Mouse (Mus musculus) layer of hippocampus, postnatal 25 days (tissue): ENCODE results near the gene Mtr. TPM values are rescaled to one million over a fixed set of nuclear protein-coding genes. Genes with fewer than 3 reads are reported as not detected.

Source experiments
- DNase-seq, 2 experiments: peaks; one replicate each; pipeline ENCODE4 v3.0.0; 2022; ENCODE audit warnings: mixed read lengths in 2 of 2, low spot score in 1 of 2; ENCODE audit errors: extremely low spot score in 1 of 2
- total RNA-seq, 2 experiments: library from RNA; stranded (reverse); gene quantifications; 2 replicates each; pipeline ENCODE4 v1.2.3; 2021

Mtr gene
- 10 to 100 TPM; 16.7 to 17.3 TPM for total RNA-seq

DNA sequence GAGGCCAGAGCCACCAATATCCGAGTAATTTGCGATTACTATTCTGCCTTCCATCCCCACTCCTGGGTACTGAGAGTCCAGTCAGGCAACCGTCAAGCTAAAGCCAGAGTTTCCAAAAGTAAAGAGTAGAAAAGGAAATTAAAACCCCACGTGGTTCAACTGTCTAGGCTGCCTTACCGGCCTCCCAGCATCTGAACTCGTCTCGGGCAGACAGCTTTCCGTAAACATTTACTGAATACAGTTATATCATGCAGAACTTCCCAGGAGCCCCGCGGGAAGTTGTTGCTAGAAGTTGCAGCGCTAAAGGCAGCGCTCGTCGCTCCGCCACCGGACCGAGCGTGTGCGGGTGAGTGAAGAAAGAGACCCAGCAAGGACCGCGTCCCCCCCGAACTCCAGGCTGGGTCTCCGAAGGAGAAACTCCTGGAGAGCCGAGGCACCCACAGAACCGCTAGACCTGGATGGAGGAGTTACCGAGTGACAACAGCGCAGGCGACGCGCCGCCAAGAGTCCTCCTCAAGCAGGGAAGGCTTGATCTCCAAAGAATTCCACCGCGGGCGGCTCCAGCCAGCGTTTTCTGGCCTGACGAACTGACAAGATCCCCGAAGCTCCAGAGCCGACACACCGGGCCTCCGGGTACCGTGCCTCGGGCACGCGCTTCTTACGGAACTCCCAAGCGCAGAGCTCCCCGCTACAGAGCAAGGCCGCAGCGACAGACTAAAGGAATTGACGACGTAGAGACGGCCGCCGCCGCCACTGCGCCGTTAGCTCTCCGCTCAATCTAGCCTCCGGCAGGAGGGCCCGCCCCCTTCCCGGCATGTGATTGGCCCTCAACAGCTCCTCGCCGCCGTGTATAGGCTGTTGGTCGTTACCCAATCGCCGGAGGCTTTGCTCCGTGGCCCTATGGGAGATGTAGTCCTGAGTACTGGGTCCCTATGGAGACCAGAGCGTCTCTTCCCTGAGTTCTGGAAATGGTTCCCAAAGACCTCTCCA, at the start of gene Mtr:
Mtr (minus strand) TSS at position 723 of the 990 bp plus-strand sequence.
- peak; percentile 81 to 82 for DNase-seq

DNA sequence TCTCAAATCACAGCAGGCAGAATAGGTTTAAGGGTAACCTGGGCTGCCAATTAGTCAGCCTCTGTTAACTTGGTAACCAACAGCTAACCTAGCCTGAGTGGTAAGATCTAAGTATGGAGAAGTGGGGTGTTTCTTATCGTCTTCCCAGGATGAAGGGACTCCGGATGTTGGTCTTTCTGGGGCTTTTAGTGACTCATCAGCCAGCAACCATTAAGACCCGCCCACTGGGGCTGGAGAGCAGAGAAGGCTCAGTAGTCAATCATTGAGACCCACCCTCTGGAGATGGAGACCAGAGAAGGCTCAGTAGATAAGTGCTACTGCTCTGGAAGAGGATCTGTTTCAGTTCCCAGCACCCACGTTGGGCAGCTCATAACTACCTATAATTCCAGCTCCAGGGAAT, 49.4 kb upstream of the Mtr start:
- DNase-seq: no peak

DNA sequence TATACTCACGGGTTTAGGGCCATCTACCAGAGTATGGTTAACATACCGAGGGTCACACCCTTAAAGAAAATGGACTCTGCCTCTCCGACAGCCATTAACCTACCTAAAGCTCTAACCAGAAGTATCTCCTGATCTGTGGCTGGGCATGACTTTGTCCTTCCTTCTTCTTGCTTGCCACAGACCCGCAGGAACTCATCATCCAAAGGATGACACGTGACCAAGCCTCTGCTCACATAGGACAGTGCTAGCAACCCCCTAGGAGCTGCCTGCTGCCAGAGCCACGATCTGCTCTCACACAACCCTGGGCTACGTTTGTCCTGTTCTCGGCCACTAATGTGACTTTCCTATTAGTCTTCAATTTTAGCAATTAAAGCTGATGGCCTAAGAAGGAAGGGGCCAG, 47.6 kb upstream of the Mtr start:
- no peak for DNase-seq

DNA sequence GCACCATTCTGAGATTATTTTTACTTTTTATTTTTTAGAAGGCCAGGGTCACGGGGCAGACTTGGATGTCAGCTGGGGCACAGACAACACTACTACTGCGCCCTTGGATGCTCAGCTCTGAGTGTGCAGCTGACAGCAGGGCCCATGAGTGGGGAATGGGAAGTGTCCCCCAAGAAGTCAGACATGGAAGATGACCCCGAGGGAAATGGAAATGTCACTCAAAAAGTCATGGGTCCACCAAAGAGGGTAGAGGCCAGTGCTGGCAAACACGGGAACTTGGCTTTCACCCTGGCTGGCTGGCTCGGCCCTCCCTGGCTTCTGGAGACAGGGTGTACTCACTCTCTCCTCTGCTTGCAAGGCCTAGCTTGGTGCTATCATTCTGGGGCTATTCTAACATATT, 47.1 kb upstream of the Mtr start:
- no peak for DNase-seq

DNA sequence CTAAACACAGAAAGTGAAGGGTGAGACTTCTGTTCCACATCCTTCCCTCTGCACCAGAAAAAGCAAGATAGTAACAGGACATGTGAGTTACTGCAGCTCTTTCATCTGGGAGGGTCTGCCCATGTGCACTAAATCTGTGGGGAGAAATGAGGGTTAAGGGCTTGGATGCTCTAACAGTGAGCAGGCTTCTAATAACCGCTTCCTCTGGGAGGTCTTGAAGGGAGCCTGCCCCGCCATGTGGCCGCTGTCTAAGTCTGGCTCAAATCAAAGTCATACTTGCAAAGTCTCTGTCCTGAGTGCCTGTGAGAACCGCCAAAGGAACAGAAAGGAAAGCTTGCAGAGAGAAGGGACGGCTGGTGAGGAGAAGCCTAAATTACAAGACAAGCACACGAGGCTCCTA, 39.9 kb upstream of the Mtr start:
- no peak for DNase-seq

DNA sequence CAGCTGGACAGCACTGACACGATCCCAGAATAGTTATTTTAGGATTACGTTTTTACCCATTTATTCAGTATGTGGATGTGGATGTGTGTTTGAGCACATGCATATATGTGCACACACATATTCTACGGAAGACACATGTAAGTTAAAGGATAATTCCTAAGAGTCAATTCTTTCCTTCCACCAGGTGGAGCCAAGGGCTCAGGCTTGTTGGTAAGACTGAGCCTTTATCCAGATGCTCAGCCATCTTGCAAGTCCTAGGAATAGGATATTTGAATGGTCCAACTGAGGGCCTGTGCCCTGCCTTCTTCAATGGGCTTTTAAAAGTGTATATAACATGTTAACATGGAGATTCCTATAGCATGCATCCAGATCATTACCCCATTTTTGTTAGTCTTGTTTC, 38.8 kb upstream of the Mtr start:
- peak in 1 of 2 experiments; percentile 31 for DNase-seq

DNA sequence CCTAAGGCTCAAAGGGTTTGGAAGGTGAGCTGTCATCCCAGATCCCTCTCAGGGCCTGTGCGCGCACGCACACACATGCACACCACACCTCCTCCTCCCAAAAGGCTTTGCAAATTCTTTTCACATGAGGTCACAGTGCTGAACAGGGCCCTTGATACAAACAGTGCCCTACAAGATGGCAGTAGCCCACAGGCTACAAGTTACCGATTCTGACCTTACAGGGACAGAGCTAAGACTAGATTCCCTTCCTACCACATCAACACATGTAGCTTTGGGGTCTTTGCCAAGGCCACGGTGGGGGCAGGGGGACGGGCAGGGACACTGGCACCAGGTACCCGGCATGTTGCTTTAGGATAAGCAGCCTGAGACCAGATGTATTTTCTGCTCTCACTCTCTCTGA, 35.9 kb upstream of the Mtr start:
- no peak for DNase-seq

DNA sequence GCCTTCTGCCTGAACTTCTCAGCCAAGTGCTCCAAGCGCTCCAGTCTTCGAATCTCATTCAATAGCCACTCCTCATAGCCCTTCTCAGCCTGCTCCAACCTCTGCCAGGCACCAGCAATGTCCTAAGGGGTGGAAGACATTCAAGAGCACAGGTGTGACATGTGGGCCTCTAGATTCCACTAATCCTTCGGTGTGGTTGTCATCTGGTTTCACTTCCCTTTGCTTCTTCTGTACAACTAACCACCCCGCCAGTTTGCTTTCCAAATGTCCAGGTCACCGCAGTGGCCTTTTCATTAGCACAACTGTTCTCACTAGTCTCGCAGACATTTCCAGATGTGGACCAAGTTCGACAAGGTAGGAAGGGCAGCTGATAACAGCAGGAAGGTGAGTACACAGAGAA, 32.8 kb upstream of the Mtr start:
- DNase-seq: no peak

DNA sequence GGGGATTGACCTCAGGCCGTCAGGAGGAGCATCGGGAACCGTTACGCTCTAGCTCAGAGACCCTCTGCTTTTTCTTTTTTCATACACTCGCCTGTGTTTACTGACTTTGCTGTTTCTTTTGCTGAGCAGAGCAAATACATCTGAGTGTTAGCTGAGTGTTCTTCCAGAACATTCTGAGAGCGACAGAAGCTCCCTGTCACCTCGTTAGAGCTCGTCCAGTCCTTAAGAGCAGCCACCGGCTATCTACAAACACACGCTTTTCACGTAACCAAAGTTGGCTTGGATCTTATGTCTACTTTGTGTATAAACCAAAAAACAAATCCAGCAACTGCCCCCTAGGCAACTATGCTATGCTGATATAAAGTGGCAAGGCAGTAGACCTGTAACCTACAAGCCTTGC, 26.6 kb upstream of the Mtr start:
- no peak for DNase-seq

DNA sequence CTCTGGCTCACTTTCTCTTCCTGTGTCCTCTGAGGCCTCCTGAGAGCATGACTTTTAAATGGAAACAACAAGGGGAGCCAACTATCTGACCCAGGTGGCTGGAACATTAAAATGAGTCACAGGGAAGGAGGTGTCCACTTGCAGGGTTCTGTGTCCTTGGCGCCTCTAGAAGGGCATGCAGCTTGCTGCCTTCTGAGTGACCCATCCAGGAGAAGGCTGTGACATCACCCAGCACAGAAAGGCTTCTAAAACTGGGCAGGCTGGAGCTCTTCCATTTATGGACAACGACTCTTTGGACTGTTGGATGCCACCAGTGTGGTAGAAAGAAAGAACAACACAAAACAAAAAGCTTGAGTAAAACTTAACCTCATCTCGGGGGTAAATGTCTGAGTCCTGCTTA, 25.9 kb upstream of the Mtr start:
- no peak for DNase-seq

DNA sequence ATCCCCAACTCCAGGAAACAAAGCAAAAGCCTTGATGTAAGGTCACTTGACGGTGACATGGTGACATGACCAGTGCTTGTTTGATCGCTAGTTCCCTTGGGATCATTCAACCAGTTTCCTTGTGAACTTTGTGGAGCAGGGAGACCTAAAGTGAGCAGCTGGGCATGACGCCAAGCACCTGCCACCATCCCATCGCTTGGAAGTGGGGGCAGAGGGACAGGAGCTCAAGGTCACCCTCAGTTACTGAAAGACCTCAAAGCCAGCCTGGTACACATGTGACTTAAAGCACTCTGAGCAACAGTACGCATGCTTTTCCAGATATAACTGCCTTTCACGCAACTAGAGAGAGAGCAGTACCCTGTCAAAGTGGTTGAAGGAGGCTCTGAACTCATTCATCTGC, 16.8 kb upstream of the Mtr start:
- no peak for DNase-seq

DNA sequence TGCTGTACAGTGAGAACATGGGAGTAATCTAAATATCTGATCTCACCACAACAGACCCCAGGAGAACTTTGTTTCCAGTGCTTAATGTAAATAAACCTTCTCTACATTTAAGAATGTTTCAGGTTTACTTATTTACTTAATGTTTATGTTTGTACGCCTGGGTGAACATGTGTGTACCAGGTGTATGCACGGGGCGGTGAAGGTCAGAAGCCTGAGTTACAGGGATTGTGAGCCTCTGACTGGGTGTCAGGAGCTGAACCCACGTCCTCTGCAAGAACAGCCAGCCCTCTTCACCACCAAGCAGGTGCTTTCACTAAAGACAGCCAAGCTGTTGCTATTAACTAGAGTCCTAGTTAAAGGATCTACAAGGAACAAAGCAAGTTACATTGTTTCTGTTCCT, 16.3 kb upstream of the Mtr start:
- DNase-seq: no peak

DNA sequence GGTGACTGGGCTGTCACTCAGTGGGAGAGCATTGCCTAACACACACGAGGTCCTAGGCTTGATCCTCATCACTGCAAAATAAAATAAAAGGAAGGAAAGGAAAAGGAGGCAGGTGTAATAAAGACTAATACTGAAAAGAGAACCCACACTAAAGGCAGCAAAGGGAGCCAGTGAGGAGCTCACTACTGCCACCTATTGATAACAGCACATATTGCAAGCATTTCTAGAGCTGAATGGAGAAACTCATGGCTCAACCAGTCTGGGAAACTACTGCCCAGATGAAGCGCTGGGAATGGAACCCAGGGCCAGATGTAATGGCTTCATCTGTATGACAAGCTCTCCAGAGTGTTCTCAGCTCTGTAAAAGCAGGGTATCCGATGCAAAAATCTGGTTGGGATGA, 15.0 kb upstream of the Mtr start:
- no peak for DNase-seq

DNA sequence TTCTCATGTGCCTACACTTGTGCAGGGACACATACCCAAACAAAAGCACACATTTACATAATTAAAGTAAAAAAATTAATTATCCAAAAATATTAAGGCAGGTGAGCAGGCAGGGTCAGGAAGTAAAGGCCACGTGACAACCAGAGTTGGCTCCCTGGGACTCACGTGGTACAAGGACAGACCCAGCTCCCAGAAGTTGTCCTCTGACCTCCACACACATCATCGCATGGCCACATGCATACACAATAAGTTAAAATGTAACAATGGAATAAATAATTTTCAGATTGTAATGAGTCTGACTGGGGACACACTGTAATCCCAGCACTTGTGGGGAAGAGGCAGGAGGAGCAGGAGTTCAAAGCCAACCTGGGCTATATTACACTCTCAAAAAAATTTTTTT, 10.1 kb upstream of the Mtr start:
- DNase-seq: no peak

DNA sequence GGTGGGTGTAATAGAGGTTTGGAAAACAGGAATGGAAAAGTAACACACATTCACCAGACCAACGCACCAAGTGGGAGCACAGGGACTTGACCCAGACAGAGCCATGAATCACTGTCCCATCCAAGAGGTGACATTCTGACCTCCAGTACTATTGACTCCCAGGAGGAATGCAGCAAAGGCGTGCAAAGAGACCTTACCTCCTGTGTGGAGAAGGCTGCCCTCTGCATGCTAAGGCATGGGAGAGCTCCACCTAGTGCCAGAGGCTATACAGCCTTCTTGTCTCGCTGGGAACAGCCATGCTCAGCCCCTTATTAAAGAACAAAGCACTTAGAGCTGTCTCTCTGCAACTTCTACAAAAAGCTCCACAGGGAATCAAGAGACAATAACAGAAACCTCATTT, 9.2 kb upstream of the Mtr start:
- DNase-seq: no peak

DNA sequence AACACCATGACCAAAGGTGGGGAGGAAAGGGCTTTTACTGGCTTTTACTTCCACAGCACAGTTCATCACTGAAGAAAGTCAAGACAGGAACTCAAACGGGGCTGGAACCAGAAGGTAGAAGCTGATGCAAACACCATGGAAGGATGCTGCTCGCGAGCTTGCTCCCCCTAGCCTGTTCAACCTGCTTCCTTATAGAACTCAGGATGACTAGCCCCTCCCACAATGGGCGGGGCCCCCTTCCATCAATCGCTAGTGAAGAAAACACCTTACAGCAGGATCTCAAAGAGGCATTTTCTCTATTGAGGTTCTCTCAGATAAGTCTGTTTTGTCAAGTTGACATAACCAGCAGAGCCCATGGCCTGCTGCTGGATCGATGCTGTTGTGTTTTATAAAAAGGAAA, 6.1 kb upstream of the Mtr start:
- DNase-seq: no peak

DNA sequence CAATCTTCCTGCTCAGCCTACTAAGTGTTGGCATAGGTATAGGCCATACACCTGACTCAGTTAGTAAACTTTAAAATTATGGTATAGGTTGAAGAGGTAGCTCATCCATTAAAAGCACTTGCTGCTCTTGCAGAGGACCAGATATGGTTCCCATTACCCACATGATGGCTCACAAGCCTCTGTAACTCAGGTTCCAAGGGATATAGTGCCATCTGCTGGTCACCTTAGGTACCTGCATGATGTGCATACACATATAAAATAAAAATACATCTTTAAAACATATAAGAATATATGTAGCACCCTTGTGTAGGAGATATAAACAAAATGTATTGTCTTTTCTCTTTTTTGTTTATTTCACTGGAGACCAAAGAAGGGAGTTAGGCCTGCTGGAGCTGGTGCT, 3.6 kb upstream of the Mtr start:
- no peak for DNase-seq

DNA sequence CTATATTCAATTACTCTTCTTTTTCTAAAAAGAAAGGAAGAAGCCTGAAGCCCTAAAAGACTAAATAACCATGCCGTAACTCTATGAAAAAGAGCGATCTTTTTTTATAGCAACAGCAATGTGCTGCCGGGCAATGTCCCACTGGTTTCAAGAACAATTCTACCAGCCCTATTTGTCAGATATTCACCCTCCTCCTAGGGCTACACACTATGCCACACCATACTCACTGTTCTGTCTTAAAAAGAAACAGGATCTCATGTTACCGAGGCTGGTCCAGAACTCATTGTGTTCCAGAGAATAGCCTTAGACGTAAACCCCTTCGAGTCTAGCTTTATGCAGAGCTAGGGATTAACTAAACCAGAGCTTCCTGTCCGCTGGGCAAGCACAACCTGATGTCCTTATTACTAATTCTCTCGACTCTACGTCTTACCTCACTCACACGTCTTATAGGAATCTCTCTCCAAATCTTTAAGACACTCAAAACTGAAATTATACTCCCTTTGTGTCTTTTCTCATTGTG, 982 bp downstream of the Mtr start:
- no peak for DNase-seq

DNA sequence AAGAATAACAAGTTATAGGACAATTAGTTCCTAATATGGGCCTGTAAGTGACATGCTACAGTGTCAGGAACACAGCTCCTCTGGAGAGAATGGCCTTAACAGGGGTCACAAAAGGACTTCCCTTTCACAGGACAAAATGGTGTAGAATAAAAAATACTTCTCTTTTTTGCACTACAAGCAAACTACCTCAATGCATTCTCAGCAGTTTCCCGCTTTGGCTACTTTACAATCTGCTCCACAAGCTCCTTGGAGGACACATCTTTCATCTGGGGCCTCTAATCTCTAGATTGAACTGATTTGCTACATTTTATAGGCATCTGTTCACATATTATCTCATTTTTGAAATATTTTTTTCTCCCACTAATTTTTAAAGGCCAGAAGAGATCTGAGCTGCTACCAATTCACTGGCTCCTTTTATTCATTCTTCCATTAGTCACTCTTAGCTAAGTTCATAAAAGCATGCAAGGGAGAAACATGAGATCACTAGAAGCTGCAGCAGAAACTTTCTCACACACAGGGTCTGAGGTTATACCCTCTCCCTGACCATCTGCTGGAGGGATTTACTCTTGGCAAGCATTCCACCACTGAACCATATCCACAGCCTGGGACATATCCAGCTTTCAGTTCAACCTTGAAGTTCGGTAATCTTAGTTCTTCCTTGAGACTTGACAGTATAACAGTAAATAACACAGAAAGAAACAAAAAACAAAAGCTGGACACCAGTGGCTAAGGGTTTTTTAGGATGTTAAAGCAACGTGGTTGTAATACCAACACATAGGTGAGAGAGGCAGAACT, 1.8 kb downstream of the Mtr start:
- DNase-seq: no peak

DNA sequence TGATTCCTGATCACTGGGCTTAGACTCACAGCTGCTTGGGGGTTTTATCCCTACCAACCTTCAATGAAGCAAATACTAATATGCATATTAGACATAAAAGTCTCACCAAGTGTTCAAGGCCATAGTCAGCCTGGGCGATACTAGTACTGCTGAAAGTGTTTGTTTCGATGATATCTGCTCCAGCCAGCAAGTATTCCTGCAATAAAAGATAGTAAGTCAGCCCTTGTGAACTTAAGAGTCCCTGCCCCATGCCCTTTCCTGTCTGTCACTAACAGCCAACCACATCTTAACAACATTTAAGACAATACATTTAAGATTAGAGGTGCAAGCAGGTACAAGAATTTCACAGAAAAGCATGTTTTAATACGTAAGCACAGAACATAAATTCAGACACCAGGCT, 7.4 kb downstream of the Mtr start:
- no peak for DNase-seq

DNA sequence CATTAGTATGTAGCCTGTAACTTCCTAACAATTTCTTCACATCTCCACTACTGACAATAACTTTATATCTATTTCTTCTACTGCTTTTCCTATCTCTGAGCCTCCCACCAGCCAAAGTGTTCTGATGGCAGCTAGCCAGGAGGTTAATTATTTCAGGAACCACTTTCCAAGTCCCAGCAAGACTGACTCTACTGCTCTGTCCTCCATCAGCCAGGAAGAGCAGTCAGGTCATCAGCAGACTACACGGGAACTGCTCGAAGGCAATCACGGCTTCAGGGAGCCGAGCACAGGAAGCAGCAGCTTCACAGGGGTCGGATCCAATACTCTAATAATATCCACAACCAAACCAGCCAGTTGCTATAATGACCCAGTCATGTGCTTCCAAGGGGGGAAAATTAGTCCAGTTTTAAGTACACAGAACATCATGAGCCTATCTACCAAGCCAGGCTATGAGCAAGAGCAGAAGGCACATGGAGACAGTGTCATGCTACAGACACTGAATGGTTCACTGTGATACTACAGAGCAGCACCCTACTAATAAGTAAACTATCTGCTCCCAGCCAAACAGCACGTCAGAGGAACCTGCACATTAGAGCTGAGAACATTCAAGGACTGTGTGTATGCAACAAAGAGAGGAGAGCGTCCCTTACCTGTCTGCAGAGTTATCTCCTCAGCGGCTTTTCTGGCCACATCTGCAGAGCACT, 8.6 kb downstream of the Mtr start:
- no peak for DNase-seq
